ENCODE assay signal across 16 mouse cellular contexts in the genomic region with DNA sequence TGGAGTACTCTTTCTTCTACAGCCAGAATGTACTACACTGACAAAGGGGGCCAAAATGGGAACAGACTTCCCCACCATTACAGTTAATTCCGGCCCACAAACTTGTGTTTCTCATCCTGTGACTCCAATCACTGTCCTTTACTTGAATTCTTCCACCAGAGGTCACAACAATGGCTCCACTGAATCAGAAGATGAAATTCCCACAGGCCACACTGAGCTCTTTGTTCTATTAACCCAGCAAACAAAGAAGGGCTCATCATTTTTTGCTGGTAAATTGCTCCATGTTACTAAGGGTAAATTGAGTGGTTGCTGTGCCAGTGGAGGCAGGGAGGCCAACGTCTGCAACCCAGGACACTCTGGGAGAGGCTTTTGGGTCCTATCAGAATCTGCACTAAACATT. TPM values are rescaled to one million over a fixed set of nuclear protein-coding genes. Genes with fewer than 3 reads are reported as not detected.
DNase-seq lines count a peak whose midpoint lies in the region; ATAC-seq and TF ChIP-seq lines count a peak whose summit lies in the region.
"Had no signal": no experiment of that assay in that cellular context is flagged by ENCODE, and none has a peak within 500 bp of the region (broad histone marks: within the 10 kb centered on the region; RNA-seq: fewer than 3 reads in every experiment).

No protein-coding gene starts in this region.

- H3K9me3 ChIP-seq in neural tube, embryonic 14.5 days (ENCODE audit: control insufficient read depth, low read length): no peaks in the 10 kb centered on the region
- H3K9me3 ChIP-seq: liver, embryonic 13.5 days had no signal

- no peak for TF ChIP-seq CTCF in left cerebral cortex, adult 2 months (IDR thresholded peaks at IDR 0.05)

- no peaks in the 10 kb centered on the region for H3K4me1 ChIP-seq in neural tube, embryonic 14.5 days (ENCODE audit: control insufficient read depth, insufficient read depth, low read length)

- H3K36me3 ChIP-seq in neural tube, embryonic 14.5 days (ENCODE audit: control insufficient read depth, insufficient read depth, low read length): no peaks in the 10 kb centered on the region
- H3K36me3 ChIP-seq: liver, embryonic 13.5 days had no signal

- H3K9ac ChIP-seq in neural tube, embryonic 14.5 days (replicated peaks; ENCODE audit: low read depth, low read length): no peak overlapping the region
- H3K9ac ChIP-seq: liver, embryonic 13.5 days had no signal

- no peak overlapping the region for H3K4me2 ChIP-seq in neural tube, embryonic 14.5 days (ENCODE audit: low read depth, low read length)
- H3K4me2 ChIP-seq: liver, embryonic 13.5 days had no signal

- no peak overlapping the region for H3K27ac ChIP-seq in left cerebral cortex, adult 2 months
- no peak overlapping the region for H3K27ac ChIP-seq in neural tube, embryonic 14.5 days (ENCODE audit: low read depth, low read length)
- H3K27ac ChIP-seq: kidney, postnatal 0 days; liver, embryonic 13.5 days had no signal

- H3K27me3 ChIP-seq in neural tube, embryonic 14.5 days (ENCODE audit: control insufficient read depth, insufficient read depth, low read length): no peaks in the 10 kb centered on the region

- WGBS in neural tube, embryonic 14.5 days: 17% methylated on average over 2 of the region's 2 CpGs

- intact Hi-C loops in heart, postnatal 36 days (cut with DNase I): no loop called here
- intact Hi-C loops in left cerebral cortex, adult 2 months (cut with DNase I): no loop called here

- DNase-seq in heart, adult 11 months: peak; percentile 37
- no peak for DNase-seq in heart, postnatal 36 days
- peak; percentile 7 for DNase-seq in left cerebral cortex, adult 11 months (ENCODE audit: low spot score)
- DNase-seq in left cerebral cortex, adult 2 months (ENCODE audit: extremely low spot score in 1 of 2, low spot score in 2 of 2): no peak
- DNase-seq in embryo, embryonic 10 days (ENCODE audit: low spot score): peak; percentile 35
- no peak for DNase-seq in urinary bladder, postnatal 10 days (ENCODE audit: low spot score)
- DNase-seq: adrenal gland, adult 2 months; cerebellum, adult 2 months; gastrocnemius, postnatal 10 days; heart, postnatal 10 days; liver, embryonic 13.5 days; thymus, postnatal 25 days had no signal

- ATAC-seq in neural tube, embryonic 14.5 days (ENCODE audit: low read depth): peak; percentile 46; the same call in 1 of the 2 replicates
- no peak for ATAC-seq in megakaryocyte progenitor cell, adult 5-6 weeks (replicated peaks; ENCODE audit: poor library complexity)
- ATAC-seq: inflammation-experienced regulatory T-cells, adult 6 months had no signal

- no peak overlapping the region for H3K4me3 ChIP-seq in left cerebral cortex, adult 2 months
- no peak overlapping the region for H3K4me3 ChIP-seq in neural tube, embryonic 14.5 days (ENCODE audit: low read depth, low read length)
- H3K4me3 ChIP-seq: liver, embryonic 13.5 days had no signal

RNA-seq across cellular contexts. Expression of a gene that starts 27.9 kb away (rescaled TPM):
- 10 to 100 TPM; 20.2 to 21.0 TPM for total RNA-seq in heart, postnatal 36 days (2021)
- 10 to 100 TPM; 57.5 to 58.9 TPM for total RNA-seq in left cerebral cortex, adult 2 months (2021)
- 117 and 118 TPM in 2 replicates for polyA plus RNA-seq in neural tube, embryonic 14.5 days (2014; fragmentation: Nextera tagmentation; extraction: Ambion mirVana)
- 57.9 and 67.6 TPM in 2 replicates for total RNA-seq in megakaryocyte progenitor cell, adult 5-6 weeks (2015)
- total RNA-seq in megakaryocyte progenitor cell, adult 5-6 weeks (2017): 42.8 and 49.3 TPM in 2 replicates

RNA-seq across cellular contexts. Expression of a gene that starts 32.8 kb away (rescaled TPM):
- total RNA-seq in heart, postnatal 36 days (2021): 10 to 100 TPM; 59.8 to 62.9 TPM
- total RNA-seq in left cerebral cortex, adult 2 months (2021): 10 to 100 TPM; 16.2 to 17.2 TPM
- polyA plus RNA-seq in neural tube, embryonic 14.5 days (2014; fragmentation: Nextera tagmentation; extraction: Ambion mirVana): 13.2 and 14.2 TPM in 2 replicates
- total RNA-seq in megakaryocyte progenitor cell, adult 5-6 weeks (2015): 16.7 and 17.8 TPM in 2 replicates
- 12.1 and 15.6 TPM in 2 replicates for total RNA-seq in megakaryocyte progenitor cell, adult 5-6 weeks (2017)

RNA-seq across cellular contexts. Expression of a gene that starts 56.3 kb away (rescaled TPM):
- 1 to 10 TPM; 3.0 to 4.6 TPM for total RNA-seq in heart, postnatal 36 days (2021)
- total RNA-seq in left cerebral cortex, adult 2 months (2021): 1 to 10 TPM; 2.6 to 4.5 TPM
- polyA plus RNA-seq in neural tube, embryonic 14.5 days (2014; fragmentation: Nextera tagmentation; extraction: Ambion mirVana): 4.9 and 7.4 TPM in 2 replicates
- total RNA-seq in megakaryocyte progenitor cell, adult 5-6 weeks (2015): 26.7 and 28.5 TPM in 2 replicates
- 25.9 and 30.7 TPM in 2 replicates for total RNA-seq in megakaryocyte progenitor cell, adult 5-6 weeks (2017)

Comparison
In these comparisons a context has a peak if more than half of its experiments do, and no peak if none do; other contexts are left out.
1. DNase-seq: peak in heart, adult 11 months (single experiment), left cerebral cortex, adult 11 months (single experiment) and embryo, embryonic 10 days (single experiment); none in heart, postnatal 36 days (0 of 2), left cerebral cortex, adult 2 months (0 of 2) and urinary bladder, postnatal 10 days (single experiment).
2. RNA of a gene that starts 56.3 kb away (total RNA-seq): 25.9 to 30.7 TPM in megakaryocyte progenitor cell, adult 5-6 weeks; 3.0 to 4.6 TPM in heart, postnatal 36 days and 2.6 to 4.5 TPM in left cerebral cortex, adult 2 months; every median in the first group is over 4 times any median in the second.